Mouse (Mus musculus) bone marrow, adult 2 months (tissue): ENCODE measurements at regions not wholly inside any gene's neighbourhood (a gene's known extent, or its start where the extent isn't known, plus 50 kb on each side); places are given as distances from the start of the nearest gene placed in this dataset.

Source experiments
- CTCF ChIP-seq: fragments of 200-500 bp; IDR thresholded peaks from 2 replicates; pipeline ENCODE4 v1.5.1; 2011; ENCODE audit warnings: low read length, control low read depth; ENCODE audit not compliant: control insufficient read depth, insufficient read depth
- POLR2A ChIP-seq: fragments of 200-500 bp; IDR thresholded peaks from 2 replicates; pipeline ENCODE4 v1.6.1; 2011; ENCODE audit warnings: low read depth, mild to moderate bottlenecking, control low read depth, low read length, borderline replicate concordance; ENCODE audit not compliant: control insufficient read depth

- no peak for TF ChIP-seq CTCF
- TF ChIP-seq POLR2A = no peak
These were observed 224.0 kb upstream of the Stt3b start for GRCm38 (mm10) chr9:115534198-115534597.
